ENCODE assay signal across 8 mouse cellular contexts in the genomic region with DNA sequence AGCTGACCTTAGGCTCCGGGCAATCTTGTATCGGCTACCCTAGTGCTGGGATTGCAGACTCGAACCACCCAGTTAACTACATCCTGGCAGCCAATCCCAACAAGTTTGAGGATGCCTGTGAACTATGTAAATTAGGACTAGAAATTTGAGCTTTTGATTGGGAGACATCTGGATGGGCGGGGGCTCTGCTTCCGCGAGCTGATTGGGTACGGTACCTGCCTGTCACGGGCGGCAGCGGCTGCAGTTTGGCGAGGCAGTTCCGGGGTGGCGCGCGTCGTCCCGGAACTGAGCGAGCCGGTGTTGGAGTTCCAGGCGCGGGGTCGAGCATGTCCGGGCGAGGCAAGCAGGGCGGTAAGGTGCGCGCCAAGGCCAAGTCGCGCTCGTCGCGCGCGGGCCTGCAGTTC. TPM values are rescaled to one million over a fixed set of nuclear protein-coding genes. Genes with fewer than 3 reads are reported as not detected.
DNase-seq lines count a peak whose midpoint lies in the region; ATAC-seq lines count a peak whose summit lies in the region.

TSS of gene H2afj (plus strand) at position 231 of the 404 bp plus-strand sequence.

- under 1% methylated on average over 34 of the region's 34 CpGs for WGBS in lung, embryonic 16.5 days

- peak; percentile 95 for DNase-seq in MEL-GATA-1-ER (ENCODE audit: extremely low read depth, low read depth)
- DNase-seq in cerebellum, adult 8-10 months: peak; percentile 98
- peak; percentile 95 for DNase-seq in forelimb bud, embryonic 11.5 days (ENCODE audit: low read depth, low spot score)
- peak; percentile 99 for DNase-seq in layer of hippocampus, adult 9-10 months (ENCODE audit: low spot score)
- DNase-seq in ovary, postnatal 10 days (ENCODE audit: low spot score): peak; percentile 98
- peak; percentile 97 to 100 for DNase-seq in thymus, postnatal 10 days (ENCODE audit: low spot score in 2 of 2)

- H3K36me3 ChIP-seq in lung, embryonic 16.5 days (ENCODE audit: control insufficient read depth, insufficient read depth, low read length): peaks cover 6% of the 10 kb centered on the region; the same call in 1 of the 2 replicates

- ATAC-seq in hematopoietic stem cell, adult 5-6 weeks (replicated peaks in 1 of 2; ENCODE audit: insufficient read depth in 1 of 2, low FRiP score in 2 of 2, low TSS enrichment in 1 of 2, low read depth in 1 of 2, poor library complexity in 2 of 2, severe bottlenecking in 2 of 2): peak; percentile 71 to 75
- peak; percentile 81 for ATAC-seq in lung, embryonic 16.5 days (ENCODE audit: low read depth)

- H3K4me1 ChIP-seq in lung, embryonic 16.5 days (replicated peaks; ENCODE audit: control insufficient read depth, insufficient read depth, low read length): peaks cover 15% of the 10 kb centered on the region

- peak within 1 kb of the TSS; percentile 80 for H3K9ac ChIP-seq in lung, embryonic 16.5 days (ENCODE audit: low read length)

- peak within 1 kb of the TSS; percentile 83 for H3K4me3 ChIP-seq in lung, embryonic 16.5 days (ENCODE audit: low read length)

- no peaks in the 10 kb centered on the region for H3K27me3 ChIP-seq in lung, embryonic 16.5 days (ENCODE audit: control insufficient read depth, insufficient read depth, low read depth, low read length)

- H3K4me2 ChIP-seq in lung, embryonic 16.5 days (ENCODE audit: low read depth, low read length): peak within 1 kb of the TSS; percentile 95

- H3K9me3 ChIP-seq in lung, embryonic 16.5 days (ENCODE audit: control insufficient read depth, low read length): no peaks in the 10 kb centered on the region

- peak within 1 kb of the TSS; percentile 96 for H3K27ac ChIP-seq in lung, embryonic 16.5 days (ENCODE audit: low read length)

RNA-seq across cellular contexts. Expression of gene H2afj, which starts in this region (rescaled TPM):
- 40.8 and 49.8 TPM in 2 replicates for total RNA-seq in hematopoietic stem cell, adult 5-6 weeks (2017)
- 121 and 141 TPM in 2 replicates for polyA plus RNA-seq in lung, embryonic 16.5 days (2015; fragmentation: Nextera tagmentation; extraction: Ambion mirVana)

Comparison
In these comparisons a context has a peak if more than half of its experiments do, and no peak if none do; other contexts are left out.
1. Peak in every context shown above with its lines: DNase-seq, ATAC-seq, H3K4me3 ChIP-seq and H3K27ac ChIP-seq.